Mouse (Mus musculus): Measurements from ENCODE around the gene Pphln1.

DNA sequence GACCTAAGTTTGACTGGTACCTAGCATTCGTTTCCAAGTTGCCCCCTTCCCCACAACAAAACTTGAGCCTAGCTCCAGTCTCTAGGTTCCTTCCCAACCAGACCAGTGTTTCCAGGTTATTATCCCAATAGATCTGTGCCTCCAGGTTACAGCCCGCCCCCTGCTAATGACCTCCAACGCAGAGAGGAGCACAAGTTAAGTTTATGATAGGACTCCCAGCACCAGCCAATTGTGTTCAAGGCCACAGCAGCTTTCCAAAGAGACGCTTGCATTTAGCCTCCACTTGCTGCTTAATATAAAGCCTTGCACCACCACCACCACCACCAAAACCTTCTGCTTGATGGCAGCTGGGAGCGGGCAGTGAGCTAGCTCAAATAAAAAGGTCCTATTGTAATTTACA, 16.8 kb upstream of the Pphln1 start:
- no peak for TF ChIP-seq CTCF (IDR thresholded peaks at IDR 0.05; ENCODE audit: low read depth, low read length)
- no peak for TF ChIP-seq GATA2 (IDR thresholded peaks at IDR 0.05; ENCODE audit: borderline replicate concordance, low read depth, low read length)
- TF ChIP-seq GATA1 (IDR thresholded peaks at IDR 0.05; ENCODE audit: borderline replicate concordance, low read length): no peak

All from G1E (cell line).